Mouse (Mus musculus): ENCODE measurements around the gene Bcas1.

The Bcas1 gene

DNA sequence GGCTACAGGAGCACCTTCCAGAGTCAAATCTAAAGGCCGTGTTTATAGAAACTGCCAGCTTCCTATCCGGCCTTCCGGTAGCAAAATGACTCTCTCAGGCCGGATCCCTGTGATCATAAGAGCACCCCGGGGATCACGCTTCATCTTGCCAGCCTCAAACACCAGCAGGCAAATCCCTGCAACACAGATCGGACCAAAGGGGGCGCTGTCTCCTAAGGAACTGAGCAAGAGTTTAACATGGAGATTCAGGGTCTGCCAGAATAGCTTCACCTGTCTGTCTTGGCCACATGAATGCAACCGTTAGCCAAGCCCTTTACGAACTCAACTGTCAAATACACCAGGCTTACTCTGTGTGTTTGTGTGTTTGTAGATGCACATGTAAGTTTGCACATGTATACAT, 8.9 kb downstream of the Bcas1 start:
- peak; percentile 37 for DNase-seq (ENCODE audit: low read depth, low spot score)

DNA sequence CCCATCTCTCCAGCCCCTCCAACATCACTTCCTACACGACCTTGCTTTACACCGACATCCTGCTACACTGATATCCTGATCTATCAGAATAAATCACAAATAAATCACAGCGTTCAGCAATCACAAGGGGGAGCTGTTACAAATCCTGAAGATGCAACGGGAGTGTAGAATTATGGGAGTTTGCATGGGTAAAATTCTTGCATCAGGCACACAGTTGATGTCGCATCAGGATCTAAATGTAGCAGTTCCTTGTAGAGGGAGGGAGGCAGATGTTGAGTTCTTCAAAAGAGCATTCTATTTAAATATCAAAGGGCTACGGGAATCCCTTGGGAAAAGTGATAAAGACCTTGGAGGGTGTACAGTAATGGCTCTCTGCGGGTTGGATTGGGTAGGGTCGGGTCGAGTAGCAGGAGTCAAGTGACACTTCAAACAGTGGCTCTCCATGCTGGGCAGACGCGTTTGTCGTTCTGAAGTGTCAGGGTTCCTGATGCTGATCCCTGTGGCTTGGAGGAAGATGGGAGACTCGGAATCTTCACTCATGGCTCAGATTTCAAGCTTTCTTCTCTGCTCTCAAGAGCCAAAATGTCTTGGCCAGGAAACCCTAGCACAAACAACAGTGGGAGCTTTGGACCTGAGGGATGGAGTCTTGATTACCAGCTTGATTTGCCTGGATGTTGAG, 16.0 kb downstream of the Bcas1 start:
- DNase-seq (ENCODE audit: low read depth, low spot score): peak; percentile 53

DNA sequence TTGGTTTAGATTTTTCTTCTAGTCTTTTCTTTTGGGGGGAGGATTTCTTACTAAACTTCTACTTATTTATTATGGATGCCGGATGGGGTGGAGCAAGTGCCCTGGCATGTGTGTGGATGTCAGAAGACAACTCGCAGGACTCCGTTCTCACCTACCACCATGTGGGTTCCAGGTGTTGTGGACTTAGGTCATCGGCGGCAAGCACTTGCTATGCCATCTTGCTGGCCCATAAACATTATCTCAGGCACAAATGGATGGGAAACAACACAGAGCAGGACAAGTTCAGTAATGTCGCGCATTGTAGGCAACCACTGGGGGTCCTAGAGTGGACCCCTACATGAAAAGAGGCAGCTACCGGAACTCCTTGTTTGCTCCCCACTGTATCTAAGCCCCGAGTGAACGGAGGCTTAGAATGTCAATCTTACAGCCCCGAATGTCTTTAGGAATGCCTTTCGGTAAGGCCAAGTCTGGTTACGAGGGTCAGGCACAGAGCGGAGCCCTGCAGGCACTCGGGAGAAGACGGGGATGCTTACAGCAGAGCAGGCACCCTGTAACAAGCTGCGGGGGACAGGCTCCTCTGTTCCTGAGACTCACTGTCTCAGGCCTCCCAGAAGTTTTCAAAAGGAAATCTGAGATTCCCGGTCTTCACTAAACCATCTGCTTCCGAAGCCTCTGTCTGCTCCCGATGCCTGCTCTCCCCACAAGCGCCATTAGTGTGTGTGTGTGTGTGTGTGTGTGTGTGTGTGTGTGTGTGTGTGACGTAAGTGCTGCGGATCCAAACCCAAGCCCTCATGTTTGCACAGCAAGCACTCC, 16.8 kb downstream of the Bcas1 start:
- no peak for DNase-seq (ENCODE audit: low read depth, low spot score)

DNA sequence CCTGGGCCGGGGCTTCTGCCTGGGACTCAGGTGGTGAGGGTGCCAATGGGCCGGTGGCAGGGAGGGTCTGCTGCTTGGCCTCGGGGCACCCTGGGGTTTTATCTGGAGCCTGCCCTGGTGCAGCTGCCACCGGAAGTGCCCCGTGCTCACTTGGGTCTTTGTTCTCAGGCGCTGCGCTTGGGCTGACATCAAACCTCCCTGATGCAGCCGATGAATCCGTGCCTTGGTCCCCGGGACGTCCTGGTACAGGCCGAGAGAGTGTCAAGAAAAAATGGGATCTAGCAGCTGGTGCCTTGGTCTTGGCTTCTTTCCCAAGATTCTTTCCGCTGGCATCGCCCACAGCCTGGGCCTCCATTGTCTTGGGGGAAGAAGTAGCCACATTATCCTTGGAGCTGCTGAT, 21.2 kb downstream of the Bcas1 start:
- DNase-seq (ENCODE audit: low read depth, low spot score): peak; percentile 92

DNA sequence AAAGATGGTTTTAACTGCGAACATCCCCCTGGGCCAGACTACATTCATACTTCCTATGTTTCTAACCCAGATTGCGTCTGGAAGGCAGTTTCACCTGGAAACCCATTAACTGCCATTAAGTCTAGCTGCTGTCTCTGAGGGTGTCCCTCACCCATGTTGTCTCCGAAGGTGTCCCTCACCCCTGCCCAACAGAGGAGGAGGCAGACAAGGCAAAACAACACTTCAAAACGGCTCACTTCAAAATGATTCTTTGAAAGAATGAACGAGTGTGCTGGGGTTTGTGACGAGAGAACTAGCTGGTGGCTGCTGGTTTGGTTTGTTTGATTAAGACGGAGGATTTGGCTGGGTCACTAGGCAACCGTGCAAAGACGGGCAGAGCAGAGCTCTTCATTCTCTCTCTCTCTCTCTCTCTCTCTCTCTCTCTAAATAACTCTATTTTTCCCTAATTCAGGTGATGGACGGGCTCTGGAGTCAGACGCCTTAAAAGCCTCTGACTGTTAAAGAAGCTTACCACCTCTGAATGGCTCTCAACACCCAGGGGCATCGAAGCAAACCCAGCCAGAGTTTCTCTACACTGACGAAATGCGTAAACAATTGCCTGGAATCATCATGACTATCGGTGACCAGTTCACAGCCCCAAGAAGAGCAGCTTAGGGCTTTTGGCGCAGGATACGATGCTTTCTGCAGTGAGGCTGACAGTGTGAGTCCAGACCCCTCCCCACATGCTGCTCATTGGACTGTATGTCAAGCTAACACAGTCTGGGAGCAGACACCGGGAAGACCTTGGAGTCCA, 22.7 kb downstream of the Bcas1 start:
- DNase-seq (ENCODE audit: low read depth, low spot score): no peak

DNA sequence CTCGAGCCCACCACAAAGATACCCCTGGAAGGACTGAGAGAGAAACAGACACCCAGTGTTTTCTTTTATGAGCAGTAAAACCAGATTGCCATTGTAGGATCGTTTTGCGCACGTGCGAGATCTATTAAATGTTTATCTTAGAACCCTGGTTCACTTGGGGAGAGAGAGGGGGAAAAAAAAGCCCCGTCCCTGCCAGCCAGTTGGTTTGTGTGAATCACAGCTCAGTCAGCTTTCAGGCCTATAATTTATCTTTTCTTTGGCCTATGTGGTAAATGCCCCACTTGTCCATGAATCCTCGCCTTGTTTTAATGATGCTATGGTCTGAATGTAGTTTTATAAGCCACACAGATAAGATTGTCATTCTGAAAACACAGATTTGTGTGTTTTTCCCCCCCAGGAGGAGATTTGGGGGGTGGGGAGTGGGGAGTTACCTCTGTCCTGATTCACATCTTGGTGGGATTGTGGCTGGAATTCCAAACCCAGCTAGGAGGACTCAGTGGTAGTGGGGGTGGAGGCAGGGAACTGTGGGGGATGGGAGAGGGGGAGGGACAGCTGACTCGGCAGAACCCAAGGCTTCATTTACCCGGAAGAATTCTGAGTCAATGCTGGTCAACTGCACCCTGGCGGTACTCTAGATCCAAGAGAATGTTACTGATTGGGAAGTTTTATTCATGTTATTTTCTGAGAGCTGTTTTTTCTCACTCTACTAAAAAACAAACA, 23.8 kb downstream of the Bcas1 start:
- peak; percentile 48 for DNase-seq (ENCODE audit: low read depth, low spot score)

DNA sequence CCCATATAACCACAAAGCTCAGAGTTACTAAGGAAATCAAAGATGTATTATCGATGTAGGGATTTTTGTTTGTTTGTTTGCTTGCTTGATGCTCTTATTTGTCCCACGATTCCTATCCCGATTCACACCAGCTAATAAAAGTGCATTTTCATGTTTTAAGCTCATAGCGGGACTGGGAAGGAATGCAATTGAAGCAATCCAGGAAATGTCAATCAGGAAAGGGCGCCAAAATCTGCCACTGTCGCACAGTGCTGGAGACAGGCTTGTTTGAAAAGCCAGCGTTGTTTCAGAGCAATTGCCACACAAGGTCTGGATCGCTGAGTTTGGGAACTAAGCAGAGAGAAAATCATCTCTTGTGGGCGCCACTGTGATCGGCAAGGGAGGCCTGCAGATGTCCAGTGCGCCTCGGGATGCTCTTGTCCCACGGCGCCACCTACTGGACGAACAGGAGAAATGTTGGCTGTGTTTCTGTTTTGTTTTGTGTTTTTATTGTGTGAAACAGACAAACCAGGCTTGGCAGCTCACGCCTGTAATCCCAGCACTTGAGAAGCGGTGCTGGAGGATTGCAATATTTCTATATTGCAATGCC, 26.3 kb downstream of the Bcas1 start:
- DNase-seq (ENCODE audit: low read depth, low spot score): peak; percentile 88

DNA sequence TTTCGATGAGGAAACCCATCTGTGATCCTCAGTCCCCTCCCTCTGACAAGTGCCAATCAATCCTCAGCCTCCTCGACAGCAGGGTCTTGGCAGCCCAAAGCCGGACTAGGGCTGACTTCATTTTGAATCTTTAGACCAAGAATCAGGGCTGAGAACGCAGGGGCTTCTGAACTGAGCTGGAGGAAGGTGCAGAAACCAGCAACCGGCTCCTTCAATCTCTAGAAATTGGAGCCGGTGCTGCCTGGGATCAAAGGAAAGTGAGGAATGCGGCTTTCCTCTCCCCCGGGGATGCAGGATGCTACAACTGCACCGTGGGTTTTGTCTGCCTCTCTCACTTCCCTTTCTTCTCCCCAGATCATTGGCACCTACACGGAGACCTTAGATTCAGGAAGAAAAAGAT, 27.0 kb downstream of the Bcas1 start:
- DNase-seq (ENCODE audit: low read depth, low spot score): no peak

DNA sequence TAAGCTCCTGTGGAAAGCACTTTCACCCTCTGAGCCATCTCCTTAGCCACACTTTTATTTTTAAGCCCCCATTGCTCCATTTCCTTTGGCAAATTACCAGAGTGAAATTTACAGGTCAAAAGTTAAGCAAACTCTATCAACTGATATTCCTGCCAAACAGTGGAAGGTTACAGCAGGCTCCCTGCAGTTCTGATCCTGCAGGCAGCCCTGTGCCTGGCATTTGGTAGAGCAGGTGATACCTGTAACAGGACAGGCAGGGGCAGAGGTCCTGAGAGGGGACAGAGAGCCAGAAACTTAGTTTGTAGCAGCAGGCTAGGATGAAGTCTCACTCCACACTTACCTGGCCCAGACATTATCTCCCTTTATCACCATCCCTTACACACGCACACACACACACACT, 35.7 kb downstream of the Bcas1 start:
- DNase-seq (ENCODE audit: low read depth, low spot score): no peak

DNA sequence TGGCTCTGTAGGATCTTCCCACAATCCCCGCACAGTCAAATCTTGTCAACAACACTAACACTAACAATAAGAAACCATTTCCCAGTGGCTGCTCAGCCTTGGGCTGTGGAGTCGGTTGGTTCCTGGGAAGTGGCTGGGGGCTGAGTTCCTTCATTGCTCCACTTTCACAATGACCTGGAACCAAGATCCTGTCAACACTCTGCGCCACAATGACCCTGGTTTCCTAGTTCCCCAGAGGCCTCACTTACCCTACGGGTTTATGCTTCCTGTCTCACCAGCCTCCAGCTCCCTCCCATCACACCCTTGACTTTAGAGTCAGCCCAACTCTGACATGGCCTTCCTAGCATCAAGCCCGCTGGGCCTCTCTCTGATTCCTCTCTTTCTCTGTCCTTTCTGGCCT, 39.3 kb downstream of the Bcas1 start:
- DNase-seq (ENCODE audit: low read depth, low spot score): no peak

DNA sequence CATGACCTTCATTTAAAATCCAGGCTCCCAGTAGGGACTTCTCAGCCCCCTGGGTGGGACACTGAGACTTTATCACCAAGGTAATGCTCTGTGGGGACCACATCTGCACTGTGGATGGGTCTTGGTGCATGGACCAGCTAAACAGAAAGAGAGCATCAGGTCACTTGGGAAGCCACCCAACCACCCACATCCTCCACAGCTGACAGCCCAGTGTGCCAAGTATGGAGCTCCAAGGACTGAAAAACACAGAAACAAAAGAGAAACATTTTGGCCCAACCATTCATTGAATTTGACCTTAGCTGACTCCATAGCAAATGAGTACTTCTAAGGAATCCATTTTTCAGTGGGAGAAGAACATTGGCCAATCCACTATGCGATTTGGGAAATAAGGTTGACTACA, 42.1 kb downstream of the Bcas1 start:
- peak; percentile 52 for DNase-seq (ENCODE audit: low read depth, low spot score)

DNA sequence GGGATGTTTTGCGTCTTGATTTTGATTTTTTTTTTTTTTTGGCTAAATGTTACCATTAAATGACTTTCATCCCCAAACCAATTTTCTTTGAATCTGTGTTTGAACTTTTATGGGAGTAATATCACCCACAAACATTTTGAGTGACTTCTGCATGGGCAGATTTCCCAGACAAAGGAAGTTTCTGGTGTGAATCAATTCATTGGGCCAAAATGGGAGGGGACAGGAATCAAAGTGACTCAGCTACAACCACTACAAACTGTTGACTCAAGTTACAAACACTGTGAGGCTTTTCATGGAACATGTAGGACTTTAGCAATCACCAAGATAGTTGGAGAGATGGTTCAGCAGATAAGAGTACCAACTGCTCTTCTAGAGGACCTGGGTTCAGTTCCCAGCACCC, 42.9 kb downstream of the Bcas1 start:
- peak; percentile 17 for DNase-seq (ENCODE audit: low read depth, low spot score)

DNA sequence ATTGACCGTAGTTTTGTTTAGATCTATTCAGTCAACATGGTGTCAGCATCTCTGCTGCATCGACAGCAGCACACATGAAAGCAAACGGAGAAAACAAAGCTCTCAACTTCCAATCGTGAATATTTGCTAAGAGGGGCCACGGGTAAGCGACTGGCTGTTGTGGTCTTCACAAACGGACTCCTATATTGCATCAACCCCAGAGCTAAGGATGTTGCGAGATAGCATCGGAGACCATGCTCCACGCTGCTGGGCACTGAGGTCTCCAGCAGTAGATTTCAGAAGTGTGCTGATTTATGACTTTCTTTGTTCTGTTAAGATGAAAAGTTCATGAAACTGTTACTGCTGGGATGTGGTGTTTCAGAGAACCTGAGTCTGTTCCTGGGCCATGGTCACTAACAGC, 54.3 kb downstream of the Bcas1 start:
- no peak for DNase-seq (ENCODE audit: low read depth, low spot score)

DNA sequence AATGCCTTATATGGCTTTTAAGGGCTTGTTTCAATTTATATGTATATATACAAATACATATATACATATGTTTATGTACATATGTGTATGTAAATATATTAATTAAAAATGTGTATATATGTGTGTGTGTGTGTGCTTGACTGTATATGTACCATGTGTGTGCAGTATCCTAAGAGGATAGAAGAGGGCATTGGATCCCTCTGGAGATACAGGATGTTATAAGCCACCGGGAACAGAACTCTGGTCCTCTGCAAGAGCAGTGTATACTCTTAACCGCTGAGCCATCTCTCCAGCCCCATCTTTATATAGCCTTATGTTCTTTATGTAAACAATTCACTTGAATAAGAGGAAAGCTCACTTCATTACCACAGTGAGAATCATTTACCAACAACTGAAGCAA, 62.0 kb downstream of the Bcas1 start:
- DNase-seq (ENCODE audit: low read depth, low spot score): no peak

DNA sequence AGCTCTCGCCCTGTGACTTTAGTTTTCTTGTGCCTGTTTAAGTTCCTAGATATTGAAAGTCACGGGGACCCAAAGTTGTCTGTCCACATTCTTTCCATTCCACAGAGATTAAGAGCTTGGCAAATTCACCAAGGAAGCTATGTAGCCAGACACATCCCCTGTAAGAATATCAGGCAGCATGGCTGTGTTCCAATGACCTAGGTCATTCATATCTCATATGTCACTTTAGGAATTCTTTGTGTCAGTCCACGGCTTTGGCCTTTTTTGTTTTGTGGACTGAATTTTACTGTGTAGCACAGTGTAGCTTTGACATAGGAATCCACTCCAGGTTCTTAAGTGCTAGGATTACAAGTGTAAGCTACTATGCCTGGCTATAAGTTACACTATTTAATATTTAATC, 62.4 kb downstream of the Bcas1 start:
- no peak for DNase-seq (ENCODE audit: low read depth, low spot score)

DNA sequence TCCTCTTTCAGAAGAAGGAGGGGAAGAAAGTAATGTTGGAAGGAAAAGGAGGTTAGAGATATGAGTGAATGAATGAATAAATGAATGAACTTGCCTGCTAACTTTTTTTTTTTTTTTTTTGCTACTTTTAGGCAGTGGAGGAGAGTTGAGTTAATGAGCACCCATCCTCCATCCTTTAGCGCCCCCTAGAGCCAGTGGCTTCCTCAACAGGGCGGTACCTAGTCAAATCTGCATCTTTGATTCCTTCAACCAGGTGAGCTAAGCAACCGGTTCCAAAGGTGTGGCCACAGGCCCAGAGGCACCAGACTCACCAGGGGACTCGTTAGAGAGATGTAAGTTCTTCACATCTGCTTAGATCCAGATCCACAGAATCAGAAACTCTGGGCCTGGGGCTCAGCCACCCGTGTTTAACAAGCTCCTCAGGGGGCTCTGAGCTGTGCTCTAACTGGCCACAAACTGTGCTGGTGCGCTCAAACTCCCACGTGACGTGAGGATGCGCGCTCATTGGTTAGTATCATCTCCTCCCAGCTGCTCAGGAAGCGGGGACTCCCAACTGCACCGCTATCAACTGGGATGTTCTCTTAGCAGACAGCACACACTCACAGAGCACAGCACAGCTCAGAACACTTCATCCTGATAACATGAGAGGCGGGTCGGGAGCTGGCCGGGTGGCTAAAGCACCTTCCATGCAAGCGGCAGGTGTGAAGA, 70.8 kb downstream of the Bcas1 start:
- peak; percentile 21 for DNase-seq (ENCODE audit: low read depth, low spot score)

DNA sequence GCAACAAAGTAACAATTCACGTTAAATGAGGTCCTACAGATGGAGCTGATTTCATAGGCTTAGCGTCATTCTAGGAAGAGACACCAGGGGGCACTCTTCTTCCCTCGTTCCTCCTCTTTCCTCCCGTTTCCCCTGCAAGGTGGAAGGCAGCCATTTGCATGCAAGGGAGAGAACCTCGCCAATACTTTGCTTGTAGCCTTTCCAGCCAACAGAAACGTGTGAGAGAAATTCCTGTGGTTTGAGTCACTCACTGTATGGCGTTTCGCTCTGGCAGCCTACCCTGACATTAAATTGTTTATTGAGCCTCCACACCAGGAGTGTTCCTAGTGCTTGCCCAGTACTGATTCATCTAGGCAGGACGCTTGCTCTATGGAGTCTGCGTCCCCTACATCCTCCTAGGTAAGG, 72.7 kb downstream of the Bcas1 start:
- DNase-seq (ENCODE audit: low read depth, low spot score): peak; percentile 90

DNA sequence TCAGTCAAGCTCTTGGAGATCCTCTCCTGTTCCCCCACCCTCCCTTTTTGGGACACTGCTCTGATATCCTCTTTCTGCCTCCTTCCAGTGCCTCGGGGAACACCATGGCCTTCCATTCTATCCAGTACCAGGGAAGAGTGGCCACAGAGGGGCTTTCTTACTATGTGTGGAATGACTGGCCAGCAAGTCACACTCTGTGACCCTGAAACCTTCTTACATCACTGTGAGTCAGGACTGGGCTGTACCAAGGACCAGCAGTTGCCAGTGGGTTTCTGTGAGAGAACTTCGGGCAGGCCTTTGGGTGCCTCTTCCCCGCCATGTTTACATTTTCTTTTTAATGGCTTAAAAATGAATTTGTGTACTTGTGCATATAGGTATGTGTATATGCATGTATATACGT, 75.4 kb downstream of the Bcas1 start:
- no peak for DNase-seq (ENCODE audit: low read depth, low spot score)

DNA sequence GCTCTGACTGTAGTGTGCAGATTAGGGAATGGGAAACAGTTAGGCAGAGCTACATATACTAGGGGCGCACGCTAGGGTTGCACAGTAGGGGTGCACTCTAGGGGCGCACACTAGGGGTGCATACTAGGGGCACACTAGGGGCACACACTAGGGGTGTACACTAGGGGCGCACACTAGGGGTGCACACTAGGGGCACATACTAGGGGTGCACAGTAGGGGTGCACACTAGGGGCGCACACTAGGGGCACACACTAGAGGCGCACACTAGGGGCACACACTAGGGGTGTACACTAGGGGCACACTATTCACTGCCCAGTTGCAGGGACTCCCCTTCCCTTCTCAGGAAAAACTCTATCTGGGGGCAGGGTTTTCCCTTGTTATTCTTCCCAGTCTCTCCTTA, 75.8 kb downstream of the Bcas1 start:
- DNase-seq (ENCODE audit: low read depth, low spot score): no peak

DNA sequence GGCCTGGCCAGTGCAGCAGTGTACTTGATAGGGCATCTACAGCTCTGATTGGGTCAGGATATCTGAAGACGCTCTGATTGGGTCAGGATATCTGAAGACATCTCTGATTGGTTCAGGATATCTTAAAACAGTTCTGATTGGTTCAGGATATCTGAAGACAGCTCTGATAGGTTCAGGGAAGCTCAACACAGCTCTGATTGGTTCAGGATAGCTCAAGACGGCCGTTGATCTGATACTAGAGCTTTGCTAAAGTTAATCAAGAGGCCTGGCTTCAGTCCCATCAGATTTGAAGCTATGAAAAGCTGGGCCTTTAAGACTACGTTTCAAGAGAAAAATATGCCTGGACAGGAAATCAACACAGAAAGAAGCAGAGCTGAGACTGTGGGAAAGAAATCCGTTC, 77.9 kb downstream of the Bcas1 start:
- DNase-seq (ENCODE audit: low read depth, low spot score): peak; percentile 12

DNA sequence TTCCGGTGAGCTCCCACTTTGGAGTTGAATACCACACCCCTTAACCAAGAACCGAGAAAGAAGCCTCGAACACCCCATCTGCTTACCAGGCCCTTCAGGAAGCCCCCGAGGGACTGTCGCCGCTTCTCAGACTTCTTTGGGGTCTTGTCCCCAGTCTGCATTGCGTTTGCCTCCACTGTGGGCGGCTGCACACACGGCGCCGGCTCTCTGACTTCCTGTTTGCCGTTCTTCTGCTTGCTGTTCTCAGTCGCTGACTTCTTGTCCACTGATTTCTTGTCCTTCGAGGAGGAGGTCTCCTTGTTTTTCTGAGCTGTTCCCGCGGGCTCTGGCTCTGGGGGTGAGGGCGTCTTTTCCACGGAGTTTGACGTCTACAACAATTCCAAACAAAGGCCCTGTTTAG, 78.5 kb downstream of the Bcas1 start:
- no peak for DNase-seq (ENCODE audit: low read depth, low spot score)
